Mouse (Mus musculus) mammary gland, adult 2 months (tissue): Measurements from ENCODE around the gene Tmem45a. TPM values are rescaled to one million over a fixed set of nuclear protein-coding genes. Genes with fewer than 3 reads are reported as not detected.

Experiments
- polyA plus RNA-seq: library from polyadenylated mRNA; depleted of rRNA; stranded (reverse); fragments of >200 nt; gene quantifications from 2 replicates; pipeline ENCODE4 v1.2.3, GENCODE M21; 2012; ENCODE audit warnings: low replicate concordance; rRNA removed

Gene Tmem45a
- polyA plus RNA-seq, result 1.5 and 10.2 TPM in 2 replicates

DNA sequence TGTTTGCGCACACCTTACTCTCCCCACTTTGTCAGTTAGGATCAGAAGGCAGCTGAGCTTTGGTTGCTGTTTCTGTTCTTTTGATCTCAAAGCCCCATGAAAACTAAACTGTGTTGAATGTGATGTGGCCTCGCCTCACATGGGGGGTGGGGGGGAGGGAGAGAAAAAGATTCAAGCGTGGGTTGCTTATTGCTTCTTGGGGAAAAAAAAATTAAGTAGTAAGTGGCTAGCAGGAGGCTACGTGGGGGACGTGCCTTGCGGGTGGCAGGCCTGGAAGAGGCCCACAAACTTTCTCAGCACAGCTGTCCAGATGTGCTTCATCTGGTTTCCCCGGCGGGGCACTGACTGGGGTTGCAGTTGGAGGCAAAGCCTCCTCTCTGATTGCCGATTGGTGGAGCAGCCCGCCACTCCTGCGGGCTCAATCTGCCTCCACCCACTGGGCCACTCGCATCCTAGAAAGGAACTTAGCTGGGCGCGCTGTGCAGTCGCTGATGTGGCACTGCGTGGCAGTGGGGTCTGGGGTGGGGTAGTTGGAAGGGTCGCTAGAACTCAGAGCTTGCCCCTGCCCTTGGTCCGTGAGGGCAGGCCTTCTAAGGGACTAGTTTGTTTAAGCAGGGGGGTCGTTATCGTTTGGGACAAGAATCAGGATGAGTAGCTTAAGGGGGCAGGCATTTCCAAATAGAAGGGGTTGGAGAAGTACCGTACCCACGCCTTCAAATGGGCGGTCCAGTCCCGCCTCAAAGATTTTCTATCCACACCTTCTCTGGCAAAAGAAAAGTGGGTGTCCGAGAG lies at the start of gene Tmem45a:
Gene Tmem45a (minus strand): TSS at position 343 of the 792 bp plus-strand sequence.

DNA sequence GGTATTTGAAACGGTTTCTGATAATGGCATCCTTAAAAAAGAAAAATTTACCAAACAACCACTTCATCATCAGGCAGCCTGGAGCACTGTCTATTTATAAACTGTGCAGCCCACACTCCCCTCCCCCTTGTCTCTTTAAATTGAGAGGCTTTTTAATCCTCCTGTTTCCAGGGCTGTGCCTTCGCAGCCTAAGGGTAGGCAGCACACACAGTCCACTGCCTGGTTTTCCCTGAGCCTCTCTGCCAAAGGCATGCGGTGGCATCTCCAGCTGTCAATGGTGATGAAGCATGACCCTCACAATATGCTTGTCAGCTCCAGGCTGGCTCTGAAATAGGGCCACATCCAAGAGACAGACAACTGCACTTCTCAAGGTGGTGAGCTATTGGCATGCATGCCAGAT lies 42.1 kb upstream of the Tmem45a start, which contains the start of gene Lnp1:
Gene Lnp1 (minus strand): TSS at position 39 of the 400 bp plus-strand sequence.

DNA sequence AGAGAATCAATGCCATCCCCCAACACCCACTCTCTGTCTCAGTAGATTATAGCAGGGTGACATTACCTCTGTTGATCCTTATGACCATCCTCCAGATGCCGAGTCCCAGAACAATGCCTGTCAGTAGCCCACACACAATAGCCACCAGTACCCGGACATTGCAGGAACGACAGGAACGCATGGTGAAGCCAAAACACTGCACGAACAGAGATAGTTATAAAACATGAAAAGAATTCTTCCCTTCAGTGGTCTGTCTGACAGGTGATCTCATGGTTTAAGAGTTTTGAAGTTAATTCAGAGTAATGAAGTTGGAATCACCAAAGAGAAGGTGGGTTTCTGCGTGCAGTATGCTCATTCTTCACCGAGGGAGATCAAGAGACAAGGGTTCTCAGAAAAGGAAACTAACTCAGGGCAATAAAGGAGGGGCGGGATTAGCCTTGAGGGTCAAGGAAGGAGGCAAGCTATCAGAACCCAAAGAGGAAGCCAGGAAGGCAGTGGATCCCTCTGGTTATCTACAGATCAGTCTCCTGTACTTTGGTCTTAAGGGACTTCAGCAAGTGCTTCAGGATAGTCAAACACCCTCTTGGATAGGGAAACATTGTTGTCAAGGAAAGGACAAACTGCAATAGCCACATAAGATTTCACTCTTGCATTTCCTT lies 90.4 kb downstream of the Tmem45a start, which contains the start of gene Adgrg7:
Gene Adgrg7 (minus strand): TSS at position 375 of the 659 bp plus-strand sequence.

Other genes starting within 250 kb of the Tmem45a start
- gene Tfg, start 168.7 kb downstream of the Tmem45a start, polyA plus RNA-seq, result 94.7 and 124 TPM in 2 replicates
- gene Adgrg7, start 90.3 kb downstream of the Tmem45a start, polyA plus RNA-seq, result not detected in 2 replicates
- not detected in 2 replicates for gene Lnp1, start 41.9 kb upstream of the Tmem45a start, polyA plus RNA-seq
- gene Tmem45a2, start 185.2 kb upstream of the Tmem45a start, polyA plus RNA-seq, result not detected in 2 replicates
- gene Tomm70a, start 235.5 kb upstream of the Tmem45a start, polyA plus RNA-seq, result 12.3 and 12.4 TPM in 2 replicates